Mouse (Mus musculus): ENCODE data around the gene Ddx10.

DNA sequence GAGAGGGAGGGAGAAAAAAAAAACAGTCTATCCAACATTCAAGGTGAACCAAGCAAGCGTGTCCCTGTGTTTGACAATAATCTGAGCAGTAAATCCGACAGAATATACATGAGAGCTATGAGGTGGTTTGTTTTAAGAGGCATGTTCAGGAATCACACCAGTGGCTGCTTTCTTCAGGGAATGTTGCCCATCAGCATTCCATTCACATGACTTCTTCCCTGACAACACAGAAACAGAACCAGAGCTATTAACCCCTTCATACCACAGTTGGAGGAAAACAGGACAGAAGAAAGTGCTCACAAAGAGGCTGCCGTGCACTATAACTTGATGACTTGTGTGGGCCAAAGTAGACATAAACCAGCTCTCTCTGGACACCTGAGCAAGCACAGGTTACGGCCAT is 16.5 kb upstream of the Ddx10 start:
- TF ChIP-seq POLR2A (IDR thresholded peaks at IDR 0.05; ENCODE audit: borderline replicate concordance, low read depth, low read length) (no peak), CTCF (IDR thresholded peaks at IDR 0.05; ENCODE audit: low read depth, low read length) (no peak)
